Mouse (Mus musculus): ENCODE data around the gene Prorsd1. TPM values are rescaled to one million over a fixed set of nuclear protein-coding genes. Genes with fewer than 3 reads are reported as not detected.
"Not testable (repeated sequence)": the region's sequence is repeated elsewhere in the genome, so short reads cannot be mapped to it uniquely, and the experiment has no call there.

The Prorsd1 gene
- total and polyA plus RNA-seq, 2 experiments from 2014 or later: 8.7 to 30.8 TPM

- no peak for DNase-seq (ENCODE audit: low spot score)
- H3K4me2 ChIP-seq (ENCODE audit: low read depth, low read length): peak overlapping the region; percentile 92
- 25% methylated on average over 23 of the region's 23 CpGs for WGBS
- H3K36me3 ChIP-seq (replicated peaks; ENCODE audit: control insufficient read depth, insufficient read depth, low read length): peaks cover 22% of the 10 kb centered on the region
- peaks cover 11% of the 10 kb centered on the region; the same call in 1 of the 2 replicates for H3K4me1 ChIP-seq (ENCODE audit: control insufficient read depth, insufficient read depth)
- peak overlapping the region; percentile 76; the same call in 1 of the 2 replicates for H3K27ac ChIP-seq (ENCODE audit: low read depth)
- peak overlapping the region; percentile 93 for H3K9ac ChIP-seq (replicated peaks; ENCODE audit: low read depth, low read length)
- peak overlapping the region; percentile 93 for H3K4me3 ChIP-seq (ENCODE audit: low read depth, low read length)
- H3K27me3 ChIP-seq (ENCODE audit: control insufficient read depth, insufficient read depth, low read length): no peaks in the 10 kb centered on the region
- no peak for TF ChIP-seq CTCF (IDR thresholded peaks at IDR 0.05; ENCODE audit: low read depth)
- no peak for TF ChIP-seq EP300 (IDR thresholded peaks at IDR 0.05; ENCODE audit: low read depth)
- H3K9me3 ChIP-seq (replicated peaks; ENCODE audit: control insufficient read depth, low read length): no peaks in the 10 kb centered on the region
- no peak for ATAC-seq (ENCODE audit: insufficient read depth, low read depth)
These were observed 33.9 kb upstream of the Prorsd1 start for GRCm38 (mm10) chr11:29548504-29549424.

DNA sequence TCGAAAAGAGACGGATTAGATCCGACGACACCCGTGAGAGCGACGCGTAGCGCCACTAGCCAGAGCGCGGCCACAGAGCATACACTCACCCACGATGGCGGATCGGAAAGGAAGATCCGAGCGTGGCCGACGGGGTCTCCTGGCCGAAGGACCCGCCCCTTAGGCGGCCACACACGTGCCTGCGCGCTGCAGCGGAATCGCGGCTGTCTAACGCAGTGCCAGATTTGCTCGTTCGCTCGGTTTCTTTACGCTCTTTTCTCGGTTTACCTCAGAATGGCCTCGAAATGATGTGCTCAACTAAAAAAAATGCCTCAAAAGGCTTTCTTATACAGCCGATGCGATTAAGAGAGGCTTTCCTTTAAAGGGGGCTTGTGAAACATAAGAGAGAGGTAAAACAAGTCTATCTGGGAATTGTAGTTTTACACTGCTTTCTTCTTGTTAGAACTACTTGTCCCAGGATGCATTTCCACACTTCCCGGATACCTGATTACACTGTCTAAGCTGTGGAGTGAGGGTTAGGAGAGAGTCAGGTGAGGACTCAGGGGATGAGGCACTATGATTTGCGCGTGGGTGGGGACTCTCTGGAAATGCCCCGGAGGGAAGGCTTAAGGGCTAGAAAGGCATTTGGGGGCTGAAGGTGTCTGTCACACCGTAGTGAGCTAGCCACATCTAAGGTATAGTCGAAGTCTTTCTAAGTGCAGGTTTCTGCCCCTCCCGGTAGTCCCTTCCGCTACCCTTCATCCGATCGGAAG lies 33.1 kb upstream of the Prorsd1 start, which contains the start of the genes Clhc1 and Rps27a:
Clhc1 (plus strand) TSS at position 199 of the 752 bp plus-strand sequence.
Rps27a (minus strand) TSS at position 358 of the 752 bp plus-strand sequence.
- H3K27me3 ChIP-seq (ENCODE audit: control insufficient read depth, insufficient read depth, low read length): no peaks in the 10 kb centered on the region
- H3K9me3 ChIP-seq (replicated peaks; ENCODE audit: control insufficient read depth, low read length): no peaks in the 10 kb centered on the region
- TF ChIP-seq CTCF (IDR thresholded peaks at IDR 0.05; ENCODE audit: low read depth): no peak
- peak; percentile 88 for TF ChIP-seq EP300 (IDR thresholded peaks at IDR 0.05; ENCODE audit: low read depth)
- H3K9ac ChIP-seq (replicated peaks; ENCODE audit: low read depth, low read length): peak within 1 kb of the TSS; percentile 93
- DNase-seq (ENCODE audit: low spot score) (peak; percentile 97), ATAC-seq (ENCODE audit: insufficient read depth, low read depth) (peak; percentile 96)
- H3K36me3 ChIP-seq (replicated peaks; ENCODE audit: control insufficient read depth, insufficient read depth, low read length): peaks cover 26% of the 10 kb centered on the region
- peak within 1 kb of the TSS; percentile 92 for H3K4me2 ChIP-seq (ENCODE audit: low read depth, low read length)
- WGBS: 0% methylated on average over 46 of the region's 46 CpGs
- H3K4me1 ChIP-seq (ENCODE audit: control insufficient read depth, insufficient read depth): peaks cover 11% of the 10 kb centered on the region; the same call in 1 of the 2 replicates
- peak within 1 kb of the TSS; percentile 93 for H3K4me3 ChIP-seq (ENCODE audit: low read depth, low read length)
- peak within 1 kb of the TSS; percentile 76 for H3K27ac ChIP-seq (ENCODE audit: low read depth)

- Histone ChIP-seq H3K36me3 (replicated peaks; ENCODE audit: control insufficient read depth, insufficient read depth, low read length) (peaks cover 26% of the 10 kb centered on the region), H3K9ac (replicated peaks; ENCODE audit: low read depth, low read length) (peak overlapping the region; percentile 93), H3K9me3 (replicated peaks; ENCODE audit: control insufficient read depth, low read length) (no peaks in the 10 kb centered on the region), H3K27ac (ENCODE audit: low read depth) (peak overlapping the region; percentile 76), H3K4me3 (ENCODE audit: low read depth, low read length) (peak overlapping the region; percentile 93), H3K4me2 (ENCODE audit: low read depth, low read length) (peak overlapping the region; percentile 92), H3K4me1 (ENCODE audit: control insufficient read depth, insufficient read depth) (peaks cover 11% of the 10 kb centered on the region; the same call in 1 of the 2 replicates), H3K27me3 (ENCODE audit: control insufficient read depth, insufficient read depth, low read length) (no peaks in the 10 kb centered on the region)
- WGBS: 1% methylated on average over 27 of the region's 27 CpGs
- peak; percentile 34 for ATAC-seq (ENCODE audit: insufficient read depth, low read depth)
- TF ChIP-seq CTCF (IDR thresholded peaks at IDR 0.05; ENCODE audit: low read depth): no peak
- TF ChIP-seq EP300 (IDR thresholded peaks at IDR 0.05; ENCODE audit: low read depth): no peak
- DNase-seq (ENCODE audit: low spot score): no peak
These were observed 32.5 kb upstream of the Prorsd1 start for GRCm38 (mm10) chr11:29547249-29547751.

GRCm38 (mm10) chr11:29546762-29547161 lies 31.9 kb upstream of the Prorsd1 start:
- Histone ChIP-seq H3K9ac (replicated peaks; ENCODE audit: low read depth, low read length) (peak overlapping the region; percentile 93), H3K4me3 (ENCODE audit: low read depth, low read length) (peak overlapping the region; percentile 93), H3K27me3 (ENCODE audit: control insufficient read depth, insufficient read depth, low read length) (no peaks in the 10 kb centered on the region), H3K36me3 (replicated peaks; ENCODE audit: control insufficient read depth, insufficient read depth, low read length) (peaks cover 26% of the 10 kb centered on the region), H3K27ac (ENCODE audit: low read depth) (peak overlapping the region; percentile 76; the same call in 1 of the 2 replicates), H3K4me1 (ENCODE audit: control insufficient read depth, insufficient read depth) (peaks cover 11% of the 10 kb centered on the region; the same call in 1 of the 2 replicates), H3K9me3 (replicated peaks; ENCODE audit: control insufficient read depth, low read length) (no peaks in the 10 kb centered on the region), H3K4me2 (ENCODE audit: low read depth, low read length) (peak overlapping the region; percentile 92)
- no peak for TF ChIP-seq EP300 (IDR thresholded peaks at IDR 0.05; ENCODE audit: low read depth)
- TF ChIP-seq CTCF (IDR thresholded peaks at IDR 0.05; ENCODE audit: low read depth): no peak
- no peak for DNase-seq (ENCODE audit: low spot score)
- ATAC-seq (ENCODE audit: insufficient read depth, low read depth): no peak
- 8% methylated on average over 2 of the region's 2 CpGs for WGBS

DNA sequence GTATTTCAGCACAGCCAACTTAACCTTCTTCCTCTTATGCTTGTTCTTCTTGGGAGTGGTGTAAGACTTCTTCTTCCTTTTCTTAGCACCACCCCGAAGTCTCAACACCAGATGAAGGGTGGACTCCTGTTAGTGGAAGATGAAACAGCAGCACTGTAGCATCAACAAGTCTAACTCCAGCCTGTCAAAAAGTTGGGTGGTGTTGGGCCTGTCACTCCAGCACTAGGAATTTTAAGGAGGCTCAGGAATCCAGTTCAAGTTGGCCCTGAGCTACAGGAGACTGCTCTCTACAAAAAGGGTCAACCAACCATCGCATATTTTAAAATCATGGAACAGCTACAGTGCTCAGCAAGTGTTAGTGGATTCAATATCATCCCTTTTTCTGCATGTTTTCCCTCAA lies 31.5 kb upstream of the Prorsd1 start:
- peak overlapping the region; percentile 92; the same call in 1 of the 2 replicates for H3K4me2 ChIP-seq (ENCODE audit: low read depth, low read length)
- not testable (repeated sequence) for DNase-seq (ENCODE audit: low spot score); H3K4me3 ChIP-seq (ENCODE audit: low read depth, low read length); H3K9me3 ChIP-seq (replicated peaks; ENCODE audit: control insufficient read depth, low read length); H3K9ac ChIP-seq (replicated peaks; ENCODE audit: low read depth, low read length); ATAC-seq (ENCODE audit: insufficient read depth, low read depth); H3K27me3 ChIP-seq (ENCODE audit: control insufficient read depth, insufficient read depth, low read length); H3K27ac ChIP-seq (ENCODE audit: low read depth)
- 90% methylated on average over 2 of the region's 2 CpGs for WGBS
- peaks cover 31% of the 10 kb centered on the region for H3K36me3 ChIP-seq (replicated peaks; ENCODE audit: control insufficient read depth, insufficient read depth, low read length)
- peaks cover 11% of the 10 kb centered on the region; the same call in 1 of the 2 replicates for H3K4me1 ChIP-seq (ENCODE audit: control insufficient read depth, insufficient read depth)

GRCm38 (mm10) chr11:29545150-29545752 lies 30.4 kb upstream of the Prorsd1 start:
- not testable (repeated sequence) for ATAC-seq (ENCODE audit: insufficient read depth, low read depth); H3K4me3 ChIP-seq (ENCODE audit: low read depth, low read length); H3K9me3 ChIP-seq (replicated peaks; ENCODE audit: control insufficient read depth, low read length); H3K4me2 ChIP-seq (ENCODE audit: low read depth, low read length); H3K27me3 ChIP-seq (ENCODE audit: control insufficient read depth, insufficient read depth, low read length); DNase-seq (ENCODE audit: low spot score); H3K27ac ChIP-seq (ENCODE audit: low read depth); H3K9ac ChIP-seq (replicated peaks; ENCODE audit: low read depth, low read length)
- Histone ChIP-seq H3K36me3 (replicated peaks; ENCODE audit: control insufficient read depth, insufficient read depth, low read length) (peaks cover 40% of the 10 kb centered on the region), H3K4me1 (ENCODE audit: control insufficient read depth, insufficient read depth) (peaks cover 11% of the 10 kb centered on the region; the same call in 1 of the 2 replicates)
- 82% methylated on average over 4 of the region's 4 CpGs for WGBS
